Mouse (Mus musculus) CH12.LX (cell line): Measurements from ENCODE around the gene Gm20521. TPM values are rescaled to one million over a fixed set of nuclear protein-coding genes. Genes with fewer than 3 reads are reported as not detected.
A peak's percentile ranks its signal among the peaks of the same experiment; 100 is the strongest.

Source experiments
- DNase-seq: peaks from one replicate; pipeline ENCODE4 v3.0.0-alpha.2; 2013; ENCODE audit errors: extremely low read depth
- H3K27ac ChIP-seq: 2 replicates; pipeline ENCODE4 v1.5.1; 2012; ENCODE audit warnings: low read depth, mild to moderate bottlenecking, control low read depth, moderate library complexity; ENCODE audit not compliant: insufficient read depth
- H3K27me3 ChIP-seq: replicated peaks from 2 replicates; pipeline ENCODE3; 2012; ENCODE audit warnings: inconsistent platforms
- H3K36me3 ChIP-seq, 2 experiments: replicated peaks in 1 of 2; 2 replicates each; pipeline versions ENCODE3 to v1.6.1; 2012; ENCODE audit warnings: inconsistent platforms in 1 of 2, low read length in 1 of 2, mild to moderate bottlenecking in 1 of 2, mixed read lengths in 1 of 2, moderate library complexity in 1 of 2; ENCODE audit not compliant: control insufficient read depth in 1 of 2, insufficient read depth in 1 of 2
- H3K4me1 ChIP-seq, 2 experiments: 2 replicates each; pipeline ENCODE4 v1.6.1; 2012; ENCODE audit warnings: inconsistent platforms in 1 of 2, moderate library complexity in 1 of 2; ENCODE audit not compliant: insufficient read depth in 2 of 2, control insufficient read depth in 1 of 2
- H3K4me2 ChIP-seq: 2 replicates; pipeline ENCODE4 v1.6.1; 2012; ENCODE audit warnings: low read depth, mild to moderate bottlenecking, control low read depth; ENCODE audit not compliant: poor library complexity, insufficient read depth, severe bottlenecking
- H3K4me3 ChIP-seq, 3 experiments: fragments of 150-350 bp in 1 of 3; sonication (generic) in 1 of 3; replicated peaks in 1 of 3; 2 replicates each; pipeline versions ENCODE3 to v1.5.1; 2011 to 2012; ENCODE audit warnings: low read depth in 2 of 3, low read length in 2 of 3, mild to moderate bottlenecking in 2 of 3, moderate library complexity in 2 of 3, control low read depth in 1 of 3, improper control_type of control experiment in 1 of 3, inconsistent platforms in 1 of 3, mixed read lengths in 1 of 3; ENCODE audit not compliant: poor library complexity in 1 of 3
- H3K79me2 ChIP-seq: replicated peaks from 2 replicates; pipeline ENCODE4 v1.6.1; 2012; ENCODE audit warnings: mild to moderate bottlenecking, moderate library complexity; ENCODE audit not compliant: control insufficient read depth, poor library complexity, insufficient read depth, severe bottlenecking; ENCODE audit errors: extremely low read depth
- H3K9ac ChIP-seq: 2 replicates; pipeline ENCODE4 v1.6.1; 2012; ENCODE audit warnings: low read depth, mild to moderate bottlenecking, control low read depth, moderate library complexity; ENCODE audit not compliant: insufficient read depth
- H3K9me3 ChIP-seq: replicated peaks from 2 replicates; pipeline ENCODE3; 2012; ENCODE audit warnings: low read length, inconsistent platforms, mixed read lengths
- CHD1 ChIP-seq: IDR thresholded peaks from 2 replicates; pipeline ENCODE4 v1.6.1; 2012; ENCODE audit warnings: low read depth, low read length, improper control_type of control experiment, inconsistent platforms
- CTCF ChIP-seq, 2 experiments: IDR thresholded peaks in 1 of 2; conservative IDR thresholded peaks in 1 of 2; 2 replicates each; pipeline ENCODE4 v1.5.1; 2011 to 2012; ENCODE audit warnings: low read depth in 2 of 2, low read length in 2 of 2, improper control_type of control experiment in 1 of 2, inconsistent platforms in 1 of 2, mild to moderate bottlenecking in 1 of 2, moderate library complexity in 1 of 2
- E2F4 ChIP-seq: IDR thresholded peaks from 2 replicates; pipeline ENCODE4 v1.6.1; 2011; ENCODE audit warnings: low read depth, low read length, improper control_type of control experiment; ENCODE audit not compliant: insufficient replicate concordance
- ELF1 ChIP-seq: IDR thresholded peaks from 2 replicates; pipeline ENCODE4 v1.6.1; 2014; ENCODE audit warnings: low read depth, mild to moderate bottlenecking, inconsistent platforms, low read length, improper control_type of control experiment
- HCFC1 ChIP-seq: IDR thresholded peaks from 2 replicates; pipeline ENCODE4 v1.6.1; 2012; ENCODE audit warnings: low read depth, mild to moderate bottlenecking, inconsistent platforms, low read length, improper control_type of control experiment
- JUND ChIP-seq: conservative IDR thresholded peaks from 2 replicates; pipeline ENCODE4 v1.6.1; 2011; ENCODE audit warnings: low read depth, low read length, improper control_type of control experiment
- MAFK ChIP-seq: IDR thresholded peaks from 2 replicates; pipeline ENCODE4 v1.6.1; 2011; ENCODE audit warnings: low read length, improper control_type of control experiment; ENCODE audit not compliant: insufficient replicate concordance
- MAX ChIP-seq: IDR thresholded peaks from 2 replicates; pipeline ENCODE4 v1.6.1; 2011; ENCODE audit warnings: low read length, improper control_type of control experiment
- MEF2A ChIP-seq: IDR thresholded peaks from 2 replicates; pipeline ENCODE4 v1.6.1; 2014; ENCODE audit warnings: low read depth, mild to moderate bottlenecking, inconsistent platforms, low read length, improper control_type of control experiment, borderline replicate concordance
- POLR2AphosphoS2 ChIP-seq: IDR thresholded peaks from 2 replicates; pipeline ENCODE4 v1.6.1; 2011; ENCODE audit warnings: low read depth, low read length, improper control_type of control experiment
- SIN3A ChIP-seq: IDR thresholded peaks from 2 replicates; pipeline ENCODE4 v1.6.1; 2012; ENCODE audit warnings: low read length, improper control_type of control experiment, inconsistent platforms
- TCF12 ChIP-seq: IDR thresholded peaks from 2 replicates; pipeline ENCODE4 v1.6.1; 2014; ENCODE audit warnings: low read depth, mild to moderate bottlenecking, inconsistent platforms, low read length, improper control_type of control experiment
- UBTF ChIP-seq: IDR thresholded peaks from 2 replicates; pipeline ENCODE4 v1.6.1; 2012; ENCODE audit warnings: low read depth, mild to moderate bottlenecking, inconsistent platforms, low read length, improper control_type of control experiment, moderate library complexity
- ZKSCAN1 ChIP-seq: IDR thresholded peaks from 2 replicates; pipeline ENCODE4 v1.6.1; 2012; ENCODE audit warnings: low read depth, inconsistent platforms, low read length, improper control_type of control experiment, borderline replicate concordance
- dilution Hi-C: fragments of 300-500 bp; cut with MboI; formaldehyde crosslinking; loops from 2 replicates; pipeline ENCODE4 v1.14.3; 2020; ENCODE audit warnings: low sequenced_read_pairs; ENCODE audit not compliant: extremely low pct_unique_long_range_greater_than_20kb, extremely low pct_ligation_motif_present
- in situ Hi-C: fragments of 300-500 bp; cut with MboI; formaldehyde crosslinking; loops from 3 replicates; pipeline ENCODE4 v1.14.3; 2019; ENCODE audit warnings: low sequenced_read_pairs, low pct_ligation_motif_present, low pct_unique_long_range_greater_than_20kb, mixed read lengths
- polyA plus RNA-seq: library from polyadenylated mRNA; unstranded; fragments of >175 nt; gene quantifications from 2 replicates; pipeline ENCODE4 v1.2.1, GENCODE M21; 2012; ENCODE audit warnings: low read depth; ENCODE audit not compliant: insufficient read length
- total RNA-seq, 2 experiments: library from RNA; depleted of rRNA; stranded (reverse); fragments of 300-350 nt in 1 of 2; fragments of >200 nt in 1 of 2; gene quantifications; 2 replicates each; pipeline ENCODE4 v1.2.3; 2012 to 2014

Gene Gm20521
- total and polyA plus RNA-seq, 3 experiments: not detected

DNA sequence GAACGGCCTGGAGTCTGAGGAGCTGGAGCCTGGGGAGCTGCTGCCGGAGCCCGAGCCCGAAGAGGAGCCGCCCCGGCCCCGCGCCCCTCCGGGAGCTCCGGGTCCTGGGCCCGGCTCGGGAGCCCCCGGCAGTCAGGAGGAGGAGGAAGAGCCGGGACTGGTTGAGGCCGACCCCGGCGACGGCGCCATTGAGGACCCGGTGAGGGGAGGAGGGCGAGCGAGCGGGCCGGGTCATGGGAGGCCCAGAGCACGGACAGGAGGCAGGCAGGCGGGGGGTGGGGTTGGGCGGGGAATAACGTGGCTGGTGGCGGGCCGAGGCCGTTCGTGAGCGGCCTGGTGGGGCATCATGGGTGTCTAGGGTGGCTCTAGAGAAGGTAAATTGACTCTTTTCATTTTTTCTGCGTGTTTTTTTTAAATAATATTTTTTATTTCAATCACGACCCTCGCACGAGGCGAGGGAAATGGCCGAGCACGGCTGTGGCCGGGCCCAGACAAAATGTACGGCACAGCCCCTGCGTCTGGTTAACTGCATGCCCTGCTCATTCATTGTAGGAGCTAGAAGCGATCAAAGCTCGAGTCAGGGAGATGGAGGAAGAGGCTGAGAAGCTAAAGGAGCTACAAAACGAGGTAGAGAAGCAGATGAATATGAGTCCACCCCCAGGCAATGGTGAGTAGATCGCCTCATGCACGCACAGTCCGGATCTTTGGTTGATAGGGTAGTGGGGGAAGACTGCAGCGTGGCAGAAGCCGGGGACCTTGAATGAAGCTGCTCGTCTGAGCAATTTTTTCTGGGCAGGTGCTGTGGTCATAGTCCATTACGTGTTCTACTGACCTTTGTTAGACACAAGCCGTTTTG, 11.3 kb downstream of the Gm20521 start:
- Histone ChIP-seq H3K4me1 (peaks cover 0 to 32% of the 10 kb centered on the region in 2 experiments; a peak in 2 of 4 replicates), H3K4me2 (peak overlapping the region; percentile 83; the same call in 1 of the 2 replicates), H3K27me3 (no peaks in the 10 kb centered on the region), H3K27ac (0 out of 2 replicates have a peak overlapping the region, but pooled peaks have one; percentile 13), H3K9ac (peak overlapping the region; percentile 100), H3K79me2 (peaks cover 25% of the 10 kb centered on the region), H3K4me3 (peak overlapping the region; percentile 77 to 81 (median 80)), H3K9me3 (no peaks in the 10 kb centered on the region), H3K36me3 (peaks cover 26 to 38% of the 10 kb centered on the region in 2 experiments)
- in situ Hi-C loops (no loop called here), dilution Hi-C loops (no loop called here)
- no peak for DNase-seq
- TF ChIP-seq MAX: no peak
- TF ChIP-seq UBTF: 0 out of 2 replicates have a peak, but pooled peaks have one; percentile 51

DNA sequence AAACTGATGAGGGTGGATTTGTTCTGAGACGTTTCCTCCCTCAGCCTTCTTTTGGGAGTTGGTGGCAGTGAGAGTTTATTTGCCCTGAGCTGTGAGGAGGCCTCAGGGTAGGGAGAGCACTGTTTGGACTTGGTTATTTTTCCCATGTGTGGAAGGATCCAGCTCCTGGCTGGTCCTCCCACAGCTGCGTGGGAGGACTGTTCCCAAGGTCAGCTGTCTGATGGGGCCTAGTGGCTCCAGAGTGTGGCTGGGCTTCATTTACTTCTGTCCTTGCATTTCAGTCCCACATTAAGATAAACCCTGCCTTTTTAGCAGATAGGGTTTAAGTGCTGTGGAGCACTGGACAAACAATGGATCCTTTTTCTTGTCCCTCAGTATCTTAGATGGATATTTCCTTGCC, 14.2 kb downstream of the Gm20521 start:
- dilution Hi-C loops: no loop called here
- Histone ChIP-seq H3K9ac (no peak overlapping the region), H3K4me2 (no peak overlapping the region), H3K4me1 (peaks cover 0 to 39% of the 10 kb centered on the region in 2 experiments; a peak in 2 of 4 replicates), H3K79me2 (peaks cover 25% of the 10 kb centered on the region), H3K27me3 (no peaks in the 10 kb centered on the region), H3K27ac (no peak overlapping the region), H3K36me3 (peaks cover 26 to 40% of the 10 kb centered on the region in 2 experiments), H3K4me3 (no peak overlapping the region), H3K9me3 (no peaks in the 10 kb centered on the region)
- no peak for TF ChIP-seq E2F4
- TF ChIP-seq MEF2A: no peak
- TF ChIP-seq UBTF: no peak
- TF ChIP-seq ZKSCAN1: no peak
- no peak for TF ChIP-seq JUND
- TF ChIP-seq MAX: no peak
- no peak for TF ChIP-seq HCFC1
- no peak for TF ChIP-seq CHD1
- no peak for TF ChIP-seq MAFK
- TF ChIP-seq ELF1: no peak
- TF ChIP-seq CTCF (conservative IDR thresholded peaks at IDR 0.05 in 1 of 2, IDR thresholded peaks at IDR 0.05 in 1 of 2; ENCODE audit: low read depth in 2 of 2, low read length in 2 of 2): no peak
- TF ChIP-seq POLR2AphosphoS2: no peak
- TF ChIP-seq SIN3A: no peak
- no peak for TF ChIP-seq TCF12
- no peak for DNase-seq
- in situ Hi-C loops: no loop called here
